15 mouse cellular contexts compared by ENCODE assay signal in the genomic region with DNA sequence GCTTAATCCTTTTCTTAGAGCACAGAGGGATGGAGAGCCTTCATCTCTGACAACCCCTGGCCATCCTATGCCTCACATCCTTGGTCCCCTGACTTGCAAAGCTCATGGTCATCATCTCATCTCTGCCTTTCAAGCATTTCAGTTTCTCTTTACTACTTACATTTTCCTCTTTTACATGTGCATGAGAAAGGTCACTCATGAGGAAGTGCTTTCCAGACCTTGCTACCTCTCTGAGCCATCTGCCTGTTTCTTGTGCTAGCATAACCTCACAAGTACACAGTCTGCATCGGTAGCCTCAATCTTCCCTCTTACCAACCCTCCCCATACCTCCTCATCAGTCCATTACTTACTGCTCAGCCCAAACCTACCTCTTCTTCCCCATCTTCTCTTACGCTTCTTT.
"Had no signal": no experiment of that assay in that cellular context is flagged by ENCODE, and none has a peak within 500 bp of the region (broad histone marks: within the 10 kb centered on the region; RNA-seq: fewer than 3 reads in every experiment).

No protein-coding gene starts in this region.

- H3K4me3 ChIP-seq: left cerebral cortex, adult 2 months; limb, embryonic 10.5 days; liver, embryonic 15.5 days; megakaryocyte, embryonic 14.5 days; midbrain, embryonic 15.5 days; neural tube, embryonic 13.5 days had no signal

- H3K4me1 ChIP-seq: limb, embryonic 10.5 days; liver, embryonic 15.5 days; megakaryocyte, embryonic 14.5 days; midbrain, embryonic 15.5 days; neural tube, embryonic 13.5 days had no signal

- H3K9ac ChIP-seq: liver, embryonic 15.5 days; midbrain, embryonic 15.5 days; neural tube, embryonic 13.5 days had no signal

- H3K4me2 ChIP-seq: liver, embryonic 11.5 days; liver, embryonic 15.5 days; midbrain, embryonic 11.5 days; midbrain, embryonic 15.5 days; neural tube, embryonic 13.5 days had no signal

- DNase-seq: kidney, postnatal 14 days; lung, adult 2 months; lung, postnatal 36 days; right cerebral cortex, postnatal 14 days; thymus, adult 18-20 months; thymus, postnatal 14 days had no signal

- ATAC-seq: lung, postnatal 0 days; midbrain, embryonic 15.5 days had no signal

- H3K36me3 ChIP-seq: limb, embryonic 10.5 days; liver, embryonic 15.5 days; midbrain, embryonic 15.5 days; neural tube, embryonic 13.5 days had no signal

- H3K9me3 ChIP-seq: limb, embryonic 10.5 days; liver, embryonic 15.5 days; megakaryocyte, embryonic 14.5 days; midbrain, embryonic 15.5 days; neural tube, embryonic 13.5 days had no signal

- H3K27me3 ChIP-seq: liver, embryonic 15.5 days; megakaryocyte, embryonic 14.5 days; midbrain, embryonic 15.5 days; neural tube, embryonic 13.5 days had no signal

- H3K27ac ChIP-seq: left cerebral cortex, adult 2 months; limb, embryonic 10.5 days; liver, embryonic 15.5 days; midbrain, embryonic 15.5 days; neural tube, embryonic 13.5 days had no signal
